Mouse (Mus musculus) left cerebral cortex, postnatal 36 days (tissue): ENCODE results near the gene Flt3l. TPM values are rescaled to one million over a fixed set of nuclear protein-coding genes. Genes with fewer than 3 reads are reported as not detected.
A peak's percentile ranks its signal among the peaks of the same experiment; 100 is the strongest.
"Not testable (repeated sequence)": the region's sequence is repeated elsewhere in the genome, so short reads cannot be mapped to it uniquely, and the experiment has no call there.

ENCODE experiments used
- DNase-seq, 2 experiments: peaks; one replicate each; pipeline ENCODE4 v3.0.0; 2021 to 2022; ENCODE audit warnings: low spot score in 2 of 2, mixed read lengths in 1 of 2
- intact Hi-C: fragments of 180-260 bp; cut with DNase I; formaldehyde crosslinking; loops from one replicate; pipeline ENCODE4 v1.15.1; 2025
- total RNA-seq, 2 experiments: library from RNA; stranded (reverse); gene quantifications; 2 replicates each; pipeline ENCODE4 v1.2.3; 2021

The Flt3l gene
- total RNA-seq: 1 to 10 TPM; 3.7 to 6.1 TPM

DNA sequence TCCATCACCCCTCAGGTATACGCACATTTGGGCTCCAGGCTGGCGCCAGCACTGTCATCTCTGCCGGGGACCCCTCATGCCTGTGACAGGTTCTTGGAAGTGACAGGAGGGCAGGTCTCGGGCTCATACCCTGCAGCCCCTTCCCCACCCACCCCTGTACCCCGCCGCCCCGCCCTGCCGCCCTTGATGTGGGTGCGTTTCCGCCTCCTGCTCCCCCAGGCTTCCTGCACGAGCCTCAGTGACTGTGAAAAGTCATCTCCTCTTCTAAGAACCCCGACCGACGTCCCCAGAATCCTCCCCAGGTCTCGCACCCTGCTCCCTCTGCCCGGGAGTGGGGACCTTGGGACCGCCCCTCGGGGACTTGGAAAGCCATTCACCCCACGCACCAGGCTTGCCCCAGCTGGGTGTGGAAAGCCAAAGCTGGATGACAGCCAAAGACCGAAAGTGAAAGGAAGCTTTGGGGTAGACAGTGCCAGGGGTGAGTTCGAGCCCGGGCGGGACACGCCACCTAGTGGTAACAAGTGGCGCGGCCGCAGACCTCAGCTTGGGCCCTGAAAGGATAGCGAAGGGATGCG, at the start of gene Flt3l, which contains the start of gene Gm45713:
Flt3l (minus strand) TSS at position 440 of the 575 bp plus-strand sequence.
Gm45713 (minus strand) TSS at position 239 of the 575 bp plus-strand sequence.
- intact Hi-C loops: loop anchor here (2.0 kb wide), 1 partner anchor 57 kb away; no protein-coding TSS in a partner anchor
- DNase-seq: peak; percentile 80 to 86

DNA sequence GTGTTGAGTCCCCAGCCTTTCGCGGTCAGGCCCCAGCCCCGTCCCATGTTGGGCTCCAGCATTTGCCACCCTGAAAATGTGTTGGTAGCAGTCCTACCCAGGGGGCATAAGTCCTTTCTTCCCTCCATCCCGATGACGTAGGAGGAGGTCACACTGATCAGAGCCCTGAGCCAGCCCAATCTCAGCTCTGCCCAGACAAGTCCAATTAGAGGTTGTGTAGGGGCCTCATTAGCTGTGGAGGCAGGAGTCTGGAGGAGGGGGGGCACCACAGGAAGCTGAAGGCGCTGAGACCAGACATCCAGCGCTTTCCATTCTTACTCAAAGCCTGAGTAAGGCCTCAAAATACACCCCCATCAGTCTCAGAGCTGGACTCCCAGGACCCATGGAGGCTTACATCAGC, 49.7 kb upstream of the Flt3l start:
- intact Hi-C loops: no loop called here
- DNase-seq: no peak

DNA sequence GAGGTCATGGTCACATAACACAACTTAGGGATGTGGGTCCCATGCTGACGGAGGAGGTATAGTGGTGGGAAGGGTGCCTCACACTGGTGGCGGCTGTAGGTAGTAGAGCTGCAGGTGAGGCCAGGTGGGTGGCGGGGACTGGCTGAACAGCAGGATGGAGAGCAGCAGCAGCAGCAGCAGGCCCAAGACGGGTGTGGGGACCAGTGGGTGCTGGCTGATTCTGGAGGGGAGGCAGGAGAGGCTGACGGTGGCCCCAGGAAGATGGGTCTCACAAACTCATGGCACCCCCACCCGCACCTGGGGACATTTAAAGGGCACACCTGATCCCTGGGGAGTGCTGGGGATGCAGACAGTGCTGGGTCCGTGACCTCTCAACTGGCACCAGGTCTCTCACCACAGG, 47.4 kb upstream of the Flt3l start:
- no peak for DNase-seq
- intact Hi-C loops: no loop called here

DNA sequence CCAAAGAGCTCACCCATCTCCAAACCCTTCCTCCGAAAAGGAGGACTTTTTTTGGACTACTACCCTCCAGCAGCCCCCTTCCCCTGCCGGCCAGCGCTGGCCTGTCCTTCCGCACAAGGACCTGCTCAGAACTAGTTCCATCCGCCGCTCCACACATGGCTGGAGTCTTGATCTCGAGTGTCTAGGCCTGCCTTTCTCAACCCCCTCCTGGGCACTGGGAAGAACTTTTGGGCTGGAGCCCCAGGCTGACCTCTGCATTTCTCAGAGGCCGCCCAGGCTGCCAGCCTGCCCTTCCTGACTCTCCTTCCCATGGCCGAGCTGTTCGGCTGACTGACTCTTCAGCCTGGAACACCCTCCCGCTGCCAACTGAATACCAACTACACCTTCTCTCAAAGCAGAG, 46.4 kb upstream of the Flt3l start:
- intact Hi-C loops: no loop called here
- no peak for DNase-seq

DNA sequence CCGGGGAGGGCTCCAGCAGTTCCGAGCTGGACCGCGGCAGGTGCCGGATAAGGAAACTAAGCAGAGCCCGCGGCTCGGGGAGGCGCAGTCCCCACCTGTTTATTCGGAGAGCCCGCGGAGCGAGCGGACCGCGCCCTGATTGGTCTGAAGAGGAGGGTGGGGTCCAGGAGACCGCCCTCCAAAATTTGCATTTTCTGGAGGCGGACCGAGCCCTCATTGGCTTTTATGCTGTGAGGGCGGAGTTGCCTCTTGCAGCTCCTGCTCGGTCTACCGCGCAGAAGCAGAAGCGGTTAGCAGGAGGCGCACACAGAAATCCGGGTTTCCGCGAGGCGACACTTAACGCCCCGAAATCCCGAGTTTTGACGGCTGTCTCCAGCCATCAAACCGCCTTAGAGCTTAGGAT, 46.0 kb upstream of the Flt3l start:
- intact Hi-C loops: no loop called here
- peak; percentile 84 to 85 for DNase-seq

DNA sequence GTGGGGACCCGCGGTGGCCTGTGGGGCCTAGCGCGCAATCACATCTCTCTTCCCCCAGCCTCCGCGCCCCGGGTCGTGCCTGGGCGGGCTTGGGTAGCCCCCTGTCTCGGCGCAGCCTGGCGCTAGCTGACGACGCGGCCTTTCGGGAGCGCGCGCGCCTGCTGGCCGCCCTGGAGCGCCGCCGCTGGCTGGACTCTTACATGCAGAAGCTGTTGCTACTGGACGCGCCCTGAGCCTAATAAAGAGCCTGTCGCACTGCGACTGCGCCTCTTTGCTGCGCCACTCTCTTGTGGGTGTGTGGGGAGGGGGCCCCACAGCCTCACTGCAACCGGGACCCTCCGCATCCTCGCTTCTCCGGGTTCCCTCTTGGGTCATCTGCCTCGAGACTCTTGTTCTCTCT, 45.3 kb upstream of the Flt3l start:
- no peak for DNase-seq
- intact Hi-C loops: no loop called here

DNA sequence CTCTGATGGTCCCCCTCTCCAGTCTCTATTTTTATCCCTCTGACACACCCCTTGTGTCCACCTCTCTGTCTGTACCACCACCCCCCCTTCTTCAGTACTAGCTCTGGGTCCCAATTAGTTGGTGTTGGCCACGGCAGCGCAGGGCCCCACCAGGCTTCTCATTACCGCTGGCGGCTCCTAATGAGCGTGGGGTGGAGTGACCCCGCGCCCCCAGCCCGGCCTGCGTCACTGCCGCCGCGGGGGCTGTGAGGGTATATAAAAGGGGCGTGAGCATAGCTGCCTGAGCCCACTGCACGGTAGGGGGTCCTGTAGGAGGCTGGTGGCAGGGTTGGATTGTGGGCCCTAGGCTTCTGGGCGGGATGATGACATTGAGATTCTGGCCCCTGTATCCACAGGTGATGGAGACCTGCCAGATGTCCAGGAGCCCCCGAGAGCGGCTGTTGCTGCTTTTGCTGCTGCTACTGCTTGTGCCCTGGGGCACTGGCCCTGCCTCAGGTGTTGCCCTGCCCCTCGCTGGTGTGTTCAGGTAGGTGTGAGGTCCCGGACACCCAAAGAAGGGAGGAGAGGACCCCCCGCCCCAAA, 44.8 kb upstream of the Flt3l start, which contains the start of gene Pth2:
Pth2 (plus strand) TSS at position 100 of the 582 bp plus-strand sequence.
- intact Hi-C loops: no loop called here
- DNase-seq: no peak

DNA sequence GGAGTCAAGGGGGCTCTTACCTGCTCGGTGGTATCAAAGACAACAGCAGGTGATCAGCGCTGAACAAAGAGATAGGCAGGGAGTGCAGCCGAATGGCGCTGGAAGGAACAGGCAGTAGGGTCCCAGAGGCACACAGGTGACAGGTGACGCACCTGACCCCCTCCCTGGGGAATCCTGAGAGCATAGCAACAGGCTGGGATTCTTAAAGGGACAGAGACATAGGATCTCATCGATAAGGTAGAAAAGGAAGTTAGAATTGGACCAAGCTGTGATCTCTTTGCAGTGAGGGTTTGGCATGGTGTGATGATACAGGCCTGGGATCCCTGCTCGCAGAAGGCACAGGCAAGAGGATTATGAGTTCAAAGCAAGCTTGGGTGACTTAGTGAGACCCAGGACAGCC, 43.2 kb upstream of the Flt3l start, which contains the start of gene Gfy:
Gfy (minus strand) TSS at position 101 of the 400 bp plus-strand sequence.
- intact Hi-C loops: no loop called here
- no peak for DNase-seq

DNA sequence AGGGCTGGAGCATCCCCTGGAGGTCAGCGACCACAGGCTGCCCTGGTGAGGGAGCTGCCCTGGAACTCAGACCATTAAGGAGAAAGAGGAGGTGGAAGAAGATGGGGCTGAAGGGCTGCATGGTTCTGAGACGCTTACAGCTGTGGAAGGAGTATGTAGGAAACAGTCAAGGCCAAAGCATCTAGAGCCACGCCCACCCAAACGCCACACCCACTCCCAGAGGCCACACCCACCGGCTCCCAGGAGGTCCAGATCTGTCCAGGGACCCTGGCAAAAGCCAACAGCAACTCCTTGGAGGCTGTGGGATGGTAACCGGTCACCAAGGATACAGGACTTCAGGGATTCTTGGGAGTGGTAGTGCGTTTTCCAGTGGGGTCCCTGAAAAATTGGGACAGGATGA, 42.3 kb upstream of the Flt3l start:
- no peak for DNase-seq
- intact Hi-C loops: no loop called here

DNA sequence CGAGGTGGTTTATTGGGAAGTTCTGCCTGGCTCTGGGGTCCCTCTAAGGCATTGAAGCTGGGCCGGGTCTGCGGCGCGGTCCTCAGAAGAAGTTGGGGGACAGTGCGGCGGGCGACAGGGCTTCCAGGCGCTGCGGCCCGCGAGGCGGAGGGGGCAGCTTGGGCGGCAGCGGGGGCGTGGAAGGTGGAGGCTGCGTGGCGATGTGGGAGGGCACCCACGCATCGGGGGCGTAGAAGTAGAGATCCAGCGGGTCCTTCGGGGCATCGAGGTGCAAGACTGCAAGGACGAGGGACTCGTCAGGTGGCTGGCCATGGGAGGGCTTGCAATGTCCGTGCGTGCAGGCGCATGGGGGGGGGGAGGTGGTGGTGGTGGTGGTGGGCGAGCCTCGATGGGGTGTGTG, 40.1 kb upstream of the Flt3l start:
- intact Hi-C loops: no loop called here
- peak in 1 of 2 experiments; percentile 43 for DNase-seq

DNA sequence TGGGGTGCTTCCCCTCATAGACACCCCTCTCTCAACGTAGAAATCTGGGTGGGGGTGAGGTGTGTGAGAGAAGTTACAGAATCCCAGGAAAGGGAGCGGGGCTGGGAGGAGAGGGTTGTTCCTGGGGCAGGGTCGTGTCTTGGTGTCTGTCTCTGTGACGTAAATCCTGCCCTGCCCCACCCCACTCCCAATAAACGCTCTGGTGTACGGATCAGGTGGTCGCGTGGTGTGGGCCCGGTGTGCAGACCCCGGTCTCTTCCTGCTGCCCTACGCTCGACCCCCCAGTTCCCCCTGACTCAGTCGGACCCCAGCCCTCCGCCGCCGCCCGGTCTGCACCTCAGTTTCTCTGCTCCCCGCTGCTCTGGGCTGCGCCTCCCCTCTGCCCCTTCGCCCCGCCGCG, 39.7 kb upstream of the Flt3l start:
- DNase-seq: peak in 1 of 2 experiments; percentile 19
- intact Hi-C loops: no loop called here

DNA sequence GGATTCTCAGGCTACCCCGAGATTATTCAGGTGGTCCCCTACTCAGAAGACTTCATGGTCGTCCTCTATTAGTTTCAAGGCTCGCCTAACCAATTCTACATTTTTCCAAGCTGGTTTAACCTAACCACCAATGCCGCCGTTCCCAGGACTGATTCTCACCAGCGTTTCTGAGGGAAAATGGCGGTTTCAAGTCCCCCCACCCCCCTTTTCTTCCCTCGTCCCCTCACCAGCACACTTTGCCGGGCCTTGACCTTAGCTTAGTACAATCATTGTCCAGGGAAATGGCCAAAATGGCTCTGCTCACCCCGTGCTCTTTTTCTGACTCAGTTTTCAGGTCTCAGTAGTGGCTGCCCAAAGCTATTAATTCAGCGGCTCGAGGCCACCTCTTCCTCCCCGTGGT, 39.2 kb upstream of the Flt3l start:
- intact Hi-C loops: no loop called here
- DNase-seq: no peak

DNA sequence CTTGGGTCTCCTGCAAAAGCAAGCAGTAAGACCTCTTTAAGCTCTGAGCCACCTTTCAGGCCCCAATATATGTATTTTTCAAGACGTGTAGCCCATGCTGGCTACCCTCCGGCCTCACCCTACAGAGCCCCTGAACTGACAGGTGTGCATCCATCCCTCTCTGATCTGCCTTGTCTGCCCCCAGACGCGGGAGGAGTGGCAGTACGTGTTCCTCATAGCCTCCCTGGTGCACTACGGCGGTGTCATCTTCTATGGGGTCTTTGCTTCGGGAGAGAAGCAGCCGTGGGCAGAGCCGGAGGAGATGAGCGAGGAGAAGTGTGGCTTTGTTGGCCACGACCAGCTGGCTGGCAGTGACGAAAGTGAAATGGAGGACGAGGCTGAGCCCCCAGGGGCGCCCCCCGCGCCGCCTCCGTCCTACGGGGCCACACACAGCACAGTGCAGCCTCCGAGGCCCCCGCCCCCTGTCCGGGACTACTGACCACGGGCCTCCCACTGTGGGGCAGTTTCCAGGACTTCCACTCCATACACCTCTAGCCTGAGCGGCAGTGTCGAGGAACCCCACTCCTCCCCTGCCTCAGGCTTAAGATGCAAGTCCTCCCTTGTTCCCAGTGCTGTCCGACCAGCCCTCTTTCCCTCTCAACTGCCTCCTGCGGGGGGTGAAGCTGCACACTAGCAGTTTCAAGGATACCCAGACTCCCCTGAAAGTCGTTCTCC, 38.5 kb upstream of the Flt3l start:
- DNase-seq: peak in 1 of 2 experiments; percentile 38
- intact Hi-C loops: no loop called here

DNA sequence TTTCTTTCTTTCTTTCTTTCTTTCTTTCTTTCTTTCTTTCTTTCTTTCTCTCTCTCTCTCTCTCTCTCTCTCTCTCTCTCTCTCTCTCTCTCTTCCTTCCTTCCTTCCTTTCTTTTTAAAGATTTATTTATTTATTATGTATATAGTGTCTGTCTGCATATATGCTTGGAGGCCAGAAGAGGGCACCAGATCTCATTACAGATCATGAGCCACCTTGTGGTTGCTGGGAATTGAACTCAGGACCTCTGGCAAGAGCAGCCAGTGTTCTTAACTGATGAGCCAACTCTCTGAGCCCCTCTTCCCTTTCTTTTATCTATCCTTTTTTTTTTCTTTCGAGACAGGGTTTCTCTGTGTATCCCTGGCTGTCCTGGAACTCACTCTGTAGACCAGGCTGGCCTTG, 37.5 kb upstream of the Flt3l start:
- DNase-seq: not testable (repeated sequence)

DNA sequence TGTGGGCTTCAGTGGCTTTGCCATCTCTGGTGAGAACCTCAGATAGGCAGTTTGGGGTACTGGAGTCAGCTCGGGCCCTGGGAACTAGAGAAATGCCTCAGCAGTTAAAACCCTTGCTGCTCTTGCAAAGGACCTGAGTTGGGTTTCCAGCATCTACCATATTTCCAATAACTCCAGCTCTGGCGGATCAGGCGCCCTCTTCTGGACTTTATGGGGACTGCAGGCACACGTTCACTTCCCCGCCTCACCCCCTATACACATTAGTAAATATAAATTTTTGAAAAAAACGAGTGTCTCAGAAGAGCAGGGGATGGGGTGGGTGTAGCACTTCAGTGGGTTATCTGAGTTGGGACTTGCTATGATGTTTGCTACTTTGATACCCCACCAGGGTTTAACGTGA, 36.7 kb upstream of the Flt3l start:
- DNase-seq: peak in 1 of 2 experiments; percentile 27
- intact Hi-C loops: no loop called here

More for the DNA sequence above, 37.5 kb upstream of the Flt3l start:
- intact Hi-C loops: not testable (repeated sequence)

DNA sequence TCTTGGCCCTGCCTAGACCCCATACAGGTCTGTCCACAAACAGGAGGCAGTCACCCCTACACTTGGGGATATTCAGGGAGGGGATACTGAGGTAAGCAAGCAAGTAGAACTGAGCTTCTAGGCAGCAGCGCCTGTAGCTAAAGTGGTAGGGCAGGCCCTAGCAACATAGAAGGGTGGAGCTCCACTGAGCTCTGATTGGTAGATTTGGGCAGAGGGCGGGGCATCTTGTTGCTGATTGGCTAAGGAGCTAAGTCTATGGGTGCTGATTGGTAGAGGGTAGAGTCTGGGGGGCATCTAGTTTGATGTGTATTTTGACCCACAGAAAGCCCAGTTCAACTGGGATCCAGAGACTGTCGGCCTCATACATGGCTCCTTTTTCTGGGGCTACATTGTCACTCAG, 33.3 kb upstream of the Flt3l start:
- peak in 1 of 2 experiments; percentile 40 for DNase-seq
- intact Hi-C loops: no loop called here

DNA sequence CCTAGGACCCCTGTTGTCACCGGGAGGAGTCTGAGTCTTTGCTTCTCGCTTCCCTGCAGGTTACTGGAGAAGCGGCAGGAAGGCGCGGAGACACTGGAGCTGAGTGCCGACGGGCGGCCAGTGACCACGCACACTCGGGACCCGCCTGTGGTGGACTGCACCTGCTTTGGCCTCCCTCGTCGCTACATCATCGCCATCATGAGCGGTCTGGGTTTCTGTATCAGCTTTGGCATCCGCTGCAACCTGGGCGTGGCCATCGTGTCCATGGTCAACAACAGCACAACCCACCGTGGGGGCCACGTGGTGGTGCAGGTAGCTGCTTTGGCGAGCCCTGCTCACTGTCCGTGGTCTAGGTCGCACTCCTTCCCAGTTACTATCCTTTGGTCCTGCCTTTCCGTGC, 32.4 kb upstream of the Flt3l start:
- DNase-seq: peak in 1 of 2 experiments; percentile 23
- intact Hi-C loops: no loop called here

DNA sequence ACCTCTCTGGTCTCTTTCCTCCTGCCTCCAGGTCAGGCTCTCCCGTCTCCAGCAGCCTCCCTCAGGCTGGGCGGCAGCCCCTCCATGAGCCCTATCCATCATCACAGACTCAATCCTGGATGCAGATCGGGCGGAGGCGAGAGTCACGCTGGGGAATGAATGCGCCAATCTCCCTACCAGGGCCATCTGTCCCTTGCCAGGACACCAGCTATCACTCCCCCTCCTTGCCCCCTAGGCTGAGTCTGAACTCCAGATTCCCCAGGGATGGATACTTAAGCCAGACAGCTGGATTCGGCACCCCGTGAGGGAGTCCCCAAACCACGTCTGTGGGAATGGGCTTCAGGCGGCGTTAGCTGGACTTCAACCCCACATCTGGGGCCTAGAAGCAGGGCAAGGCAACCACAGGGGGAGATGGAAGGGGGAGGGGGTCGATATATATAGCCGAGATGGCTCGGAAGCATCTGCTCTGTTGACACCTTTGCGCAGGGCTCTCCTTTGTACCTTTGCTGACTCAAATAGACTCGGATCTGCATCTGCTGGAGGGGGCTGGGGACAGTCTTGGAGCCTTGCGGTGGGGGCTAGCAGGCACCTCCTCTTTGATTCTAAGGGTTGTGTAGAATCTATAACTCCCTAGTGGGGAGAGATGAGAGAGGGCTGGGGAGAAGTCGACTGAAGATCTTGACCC, 31.7 kb upstream of the Flt3l start:
- intact Hi-C loops: loop anchor here (2.0 kb wide), 1 partner anchor 65 kb away; no protein-coding TSS in a partner anchor

DNA sequence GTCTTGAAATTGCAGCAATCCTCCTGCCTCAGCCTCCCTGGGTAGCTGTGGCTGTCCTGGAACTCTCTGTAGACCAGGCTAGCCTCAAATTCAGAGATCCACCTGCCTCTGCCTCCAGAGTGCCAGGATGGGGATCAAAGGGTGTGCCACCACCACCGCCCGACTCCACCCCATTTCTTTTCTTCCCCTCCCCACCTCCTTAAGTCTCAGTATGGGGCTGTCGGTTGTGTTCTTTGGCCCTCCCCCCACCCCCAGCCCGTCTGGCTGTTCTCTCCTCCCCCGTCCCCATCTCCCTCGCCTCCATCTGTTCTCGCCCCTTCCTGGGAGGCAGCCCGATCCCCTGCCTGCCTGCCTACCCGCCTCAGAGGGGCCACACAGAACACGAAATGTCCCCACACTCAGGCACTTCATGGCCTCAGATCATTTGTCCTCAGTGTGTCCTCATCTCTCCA, 30.7 kb upstream of the Flt3l start:
- intact Hi-C loops: loop anchor here (2.0 kb wide), 1 partner anchor 66 kb away; no protein-coding TSS in a partner anchor
- DNase-seq: peak; percentile 61 to 78

More for the DNA sequence above, 31.7 kb upstream of the Flt3l start:
- peak; percentile 61 to 74 for DNase-seq

DNA sequence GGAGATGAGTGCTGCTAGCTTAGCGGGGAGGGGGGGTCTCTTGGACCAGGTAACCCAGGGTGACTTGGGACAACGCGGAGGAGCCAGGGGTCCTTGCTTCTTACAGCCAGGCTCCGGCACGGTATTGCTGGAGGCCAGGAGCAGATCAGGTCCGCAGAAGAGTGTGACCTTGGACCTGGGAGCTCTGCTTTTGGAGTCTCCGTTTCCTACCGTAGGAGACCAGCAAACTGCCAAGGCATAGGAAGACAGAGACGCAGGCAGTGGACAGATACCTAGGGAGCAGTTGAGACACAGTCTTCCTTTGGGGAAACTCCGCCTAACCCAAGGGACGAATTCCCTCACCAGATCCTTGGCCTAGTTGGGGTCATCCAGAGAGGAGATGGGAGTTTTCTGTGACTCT, 29.5 kb upstream of the Flt3l start:
- no peak for DNase-seq
- intact Hi-C loops: loop anchor here (2.0 kb wide), 1 partner anchor 67 kb away; no protein-coding TSS in a partner anchor
